Mouse (Mus musculus): ENCODE measurements around the gene Gk5.

DNA sequence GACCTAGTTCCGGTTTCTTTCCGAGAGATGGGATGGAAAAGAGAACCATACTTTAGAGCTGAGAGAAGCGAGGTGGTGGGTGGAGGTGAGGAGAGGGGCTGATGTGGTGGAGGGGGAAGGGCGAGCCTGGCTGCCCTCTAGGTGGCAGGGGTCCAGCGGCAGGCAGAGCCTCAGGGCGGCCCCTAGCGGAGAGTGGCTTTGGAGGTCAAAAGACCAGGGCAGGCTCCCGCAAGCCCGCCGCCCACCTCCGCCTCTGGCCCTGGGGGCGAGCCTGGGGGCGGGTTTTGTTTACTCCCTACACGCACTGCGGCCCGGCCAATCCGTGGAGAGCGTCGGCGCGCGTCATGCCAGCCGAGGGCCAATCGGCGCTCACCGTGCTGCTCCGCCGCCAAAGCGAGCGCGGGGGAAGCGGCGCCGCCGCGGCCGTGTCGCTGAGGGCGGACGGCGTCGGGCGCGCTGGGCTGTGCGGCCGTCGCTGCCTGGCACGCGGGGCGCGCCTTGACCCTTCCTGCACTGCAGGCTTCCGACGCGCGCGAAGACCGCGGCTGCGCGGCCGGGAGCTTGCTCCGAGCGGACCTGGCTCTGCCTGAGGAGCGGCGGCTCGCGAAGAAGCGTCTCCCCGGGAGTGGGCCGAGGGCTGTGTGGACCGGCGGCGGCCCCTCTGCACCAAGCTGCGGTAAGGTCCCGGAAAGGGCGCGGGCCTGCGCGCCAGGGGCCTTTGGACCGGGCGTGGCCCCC is 76.9 kb downstream of the Gk5 start, which contains the start of gene Tfdp2:
- TF ChIP-seq ZNF384 (IDR thresholded peaks at IDR 0.05; ENCODE audit: low read depth, low read length) = no peak
- no peak for TF ChIP-seq MAFK (IDR thresholded peaks at IDR 0.05; ENCODE audit: insufficient read depth, low read depth, low read length)
- no peak for TF ChIP-seq CHD2 (IDR thresholded peaks at IDR 0.05; ENCODE audit: low read depth, low read length)
- no peak for TF ChIP-seq ZC3H11A (IDR thresholded peaks at IDR 0.05; ENCODE audit: borderline replicate concordance, low read depth, low read length)

Measured in ES-E14 (cell line).